Mouse (Mus musculus): ENCODE results near the gene Stx8. TPM values are rescaled to one million over a fixed set of nuclear protein-coding genes. Genes with fewer than 3 reads are reported as not detected.

Gene Stx8
- polyA plus RNA-seq, 1 experiment: 43.9 TPM

GRCm38 (mm10) chr11:68244254-68244991 lies 278.4 kb downstream of the Stx8 start:
- TF ChIP-seq POLR2A (IDR thresholded peaks at IDR 0.05; ENCODE audit: low read depth, low read length): no peak
- TF ChIP-seq CTCF (IDR thresholded peaks at IDR 0.05; ENCODE audit: borderline replicate concordance, insufficient read depth, low read length): no peak
- no peak overlapping the region for H3K27ac ChIP-seq (ENCODE audit: insufficient read depth, low read length)
- no peak overlapping the region for H3K4me3 ChIP-seq (ENCODE audit: insufficient read depth, low read length)
- no peaks in the 10 kb centered on the region for H3K4me1 ChIP-seq (ENCODE audit: control insufficient read depth, insufficient read depth, low read length)

GRCm38 (mm10) chr11:68244992-68245261 lies 278.9 kb downstream of the Stx8 start:
- no peak for TF ChIP-seq POLR2A (IDR thresholded peaks at IDR 0.05; ENCODE audit: low read depth, low read length)
- no peak for TF ChIP-seq CTCF (IDR thresholded peaks at IDR 0.05; ENCODE audit: borderline replicate concordance, insufficient read depth, low read length)
- Histone ChIP-seq H3K4me1 (ENCODE audit: control insufficient read depth, insufficient read depth, low read length) (no peaks in the 10 kb centered on the region), H3K4me3 (ENCODE audit: insufficient read depth, low read length) (no peak overlapping the region), H3K27ac (ENCODE audit: insufficient read depth, low read length) (no peak overlapping the region)

- TF ChIP-seq POLR2A (IDR thresholded peaks at IDR 0.05; ENCODE audit: low read depth, low read length) (no peak), CTCF (IDR thresholded peaks at IDR 0.05; ENCODE audit: borderline replicate concordance, insufficient read depth, low read length) (no peak)
These were observed 281.9 kb downstream of the Stx8 start for GRCm38 (mm10) chr11:68247897-68248296.

GRCm38 (mm10) chr11:68250106-68250505 lies 284.1 kb downstream of the Stx8 start:
- H3K27ac ChIP-seq (ENCODE audit: insufficient read depth, low read length): no peak overlapping the region
- H3K4me1 ChIP-seq (ENCODE audit: control insufficient read depth, insufficient read depth, low read length): no peaks in the 10 kb centered on the region
- TF ChIP-seq POLR2A (IDR thresholded peaks at IDR 0.05; ENCODE audit: low read depth, low read length) (no peak), CTCF (IDR thresholded peaks at IDR 0.05; ENCODE audit: borderline replicate concordance, insufficient read depth, low read length) (no peak)
- H3K4me3 ChIP-seq (ENCODE audit: insufficient read depth, low read length): no peak overlapping the region

More at GRCm38 (mm10) chr11:68247897-68248296, 281.9 kb downstream of the Stx8 start:
- H3K27ac ChIP-seq (ENCODE audit: insufficient read depth, low read length): no peak overlapping the region
- no peak overlapping the region for H3K4me3 ChIP-seq (ENCODE audit: insufficient read depth, low read length)
- no peaks in the 10 kb centered on the region for H3K4me1 ChIP-seq (ENCODE audit: control insufficient read depth, insufficient read depth, low read length)

GRCm38 (mm10) chr11:68253531-68253930 lies 287.5 kb downstream of the Stx8 start:
- TF ChIP-seq POLR2A (IDR thresholded peaks at IDR 0.05; ENCODE audit: low read depth, low read length): no peak
- no peak for TF ChIP-seq CTCF (IDR thresholded peaks at IDR 0.05; ENCODE audit: borderline replicate concordance, insufficient read depth, low read length)
- H3K27ac ChIP-seq (ENCODE audit: insufficient read depth, low read length): no peak overlapping the region
- H3K4me3 ChIP-seq (ENCODE audit: insufficient read depth, low read length): no peak overlapping the region

More at GRCm38 (mm10) chr11:68253531-68253930, 287.5 kb downstream of the Stx8 start:
- H3K4me1 ChIP-seq (ENCODE audit: control insufficient read depth, insufficient read depth, low read length): no peaks in the 10 kb centered on the region

Other genes starting within 250 kb of the Stx8 start
- not detected in 2 replicates for gene Glp2r, start 195.0 kb upstream of the Stx8 start, polyA plus RNA-seq (2011; ENCODE audit: insufficient read length, low read depth, missing spikeins)
- not detected in 2 replicates for gene Gsg1l2, start 191.6 kb upstream of the Stx8 start, polyA plus RNA-seq (2011; ENCODE audit: insufficient read length, low read depth, missing spikeins)
- not detected in 2 replicates for gene Dhrs7c, start 168.0 kb upstream of the Stx8 start, polyA plus RNA-seq (2011; ENCODE audit: insufficient read length, low read depth, missing spikeins)
- gene Usp43, start 44.0 kb upstream of the Stx8 start, polyA plus RNA-seq (2011; ENCODE audit: insufficient read length, low read depth, missing spikeins): not detected in 2 replicates
- not detected in 2 replicates for gene Cfap52, start 542 bp upstream of the Stx8 start, polyA plus RNA-seq (2011; ENCODE audit: insufficient read length, low read depth, missing spikeins)